Mouse (Mus musculus) naive thymus-derived CD4-positive, alpha-beta T cell, adult 2 months (primary cell): ENCODE results near the gene Frmpd3.
"Not testable (repeated sequence)": the region's sequence is repeated elsewhere in the genome, so short reads cannot be mapped to it uniquely, and the experiment has no call there.

Source experiments
- DNase-seq: peaks from one replicate; pipeline ENCODE4 v3.0.0-alpha.2; 2011; ENCODE audit warnings: low read depth

The Frmpd3 gene

GRCm38 (mm10) chrX:140341656-140342392, at the start of gene Frmpd3:
Gene Frmpd3 (plus strand): TSS chrX:140342263.
- DNase-seq, result no peak

GRCm38 (mm10) chrX:140303731-140304130, 38.3 kb upstream of the Frmpd3 start:
- no peak for DNase-seq

GRCm38 (mm10) chrX:140305652-140306051, 36.4 kb upstream of the Frmpd3 start:
- DNase-seq, result no peak

- DNase-seq, result no peak
Observed at GRCm38 (mm10) chrX:140317931-140318330, 24.1 kb upstream of the Frmpd3 start.

GRCm38 (mm10) chrX:140319131-140319530, 22.9 kb upstream of the Frmpd3 start:
- no peak for DNase-seq

GRCm38 (mm10) chrX:140320671-140321070, 21.4 kb upstream of the Frmpd3 start:
- DNase-seq, result not testable (repeated sequence)

- DNase-seq, result no peak
Observed at GRCm38 (mm10) chrX:140342393-140343163, 515 bp downstream of the Frmpd3 start.

GRCm38 (mm10) chrX:140375628-140376027, 33.6 kb downstream of the Frmpd3 start:
- DNase-seq, result no peak

- DNase-seq, result no peak
Observed at GRCm38 (mm10) chrX:140399986-140400385, 57.9 kb downstream of the Frmpd3 start.

- DNase-seq, result no peak
Observed at GRCm38 (mm10) chrX:140402904-140403303, 60.8 kb downstream of the Frmpd3 start.

GRCm38 (mm10) chrX:140406079-140406478, 64.0 kb downstream of the Frmpd3 start:
- no peak for DNase-seq

- no peak for DNase-seq
Observed at GRCm38 (mm10) chrX:140406501-140406900, 64.4 kb downstream of the Frmpd3 start.

- no peak for DNase-seq
Observed at GRCm38 (mm10) chrX:140407593-140407992, 65.5 kb downstream of the Frmpd3 start.

- DNase-seq, result no peak
Observed at GRCm38 (mm10) chrX:140418467-140418866, 76.4 kb downstream of the Frmpd3 start.

- DNase-seq, result no peak
Observed at GRCm38 (mm10) chrX:140427124-140427523, 85.1 kb downstream of the Frmpd3 start.

- peak; percentile 37 for DNase-seq
Observed at GRCm38 (mm10) chrX:140428252-140428651, 86.2 kb downstream of the Frmpd3 start.

GRCm38 (mm10) chrX:140429985-140430384, 87.9 kb downstream of the Frmpd3 start:
- DNase-seq, result no peak

GRCm38 (mm10) chrX:140430506-140430905, 88.4 kb downstream of the Frmpd3 start:
- no peak for DNase-seq

- DNase-seq, result no peak
Observed at GRCm38 (mm10) chrX:140431981-140432380, 89.9 kb downstream of the Frmpd3 start.

- no peak for DNase-seq
Observed at GRCm38 (mm10) chrX:140432786-140433185, 90.7 kb downstream of the Frmpd3 start.

- no peak for DNase-seq
Observed at GRCm38 (mm10) chrX:140437906-140438305, 95.8 kb downstream of the Frmpd3 start.

- no peak for DNase-seq
Observed at GRCm38 (mm10) chrX:140445551-140445950, 103.5 kb downstream of the Frmpd3 start.

GRCm38 (mm10) chrX:140450071-140450470, 108.0 kb downstream of the Frmpd3 start:
- DNase-seq, result no peak
